Mouse (Mus musculus) telencephalon, adult 2 months (tissue): ENCODE data around the gene Ufsp1.
A peak's percentile ranks its signal among the peaks of the same experiment; 100 is the strongest.

ENCODE experiments used
- DNase-seq: peaks from one replicate; pipeline ENCODE4 v3.0.0-alpha.2; 2011; ENCODE audit warnings: low read depth, low spot score

Gene Ufsp1

GRCm38 (mm10) chr5:137333512-137334174, 39.2 kb downstream of the Ufsp1 start, which contains the start of gene Slc12a9:
Gene Slc12a9 (minus strand): TSS chr5:137333597.
- DNase-seq: peak; percentile 90

GRCm38 (mm10) chr5:137334317-137334716, 39.9 kb downstream of the Ufsp1 start:
- DNase-seq: no peak

GRCm38 (mm10) chr5:137335066-137335465, 40.6 kb downstream of the Ufsp1 start:
- DNase-seq: no peak

GRCm38 (mm10) chr5:137337190-137337589, 42.8 kb downstream of the Ufsp1 start:
- no peak for DNase-seq

GRCm38 (mm10) chr5:137338256-137338655, 43.8 kb downstream of the Ufsp1 start:
- DNase-seq: peak; percentile 95

GRCm38 (mm10) chr5:137338663-137339289, 44.3 kb downstream of the Ufsp1 start:
- DNase-seq: no peak

GRCm38 (mm10) chr5:137339290-137339979, 45.0 kb downstream of the Ufsp1 start:
- DNase-seq: no peak

GRCm38 (mm10) chr5:137340222-137340621, 45.8 kb downstream of the Ufsp1 start:
- no peak for DNase-seq

GRCm38 (mm10) chr5:137342407-137343012, 48.1 kb downstream of the Ufsp1 start:
- DNase-seq: no peak

GRCm38 (mm10) chr5:137343412-137343811, 49.0 kb downstream of the Ufsp1 start:
- no peak for DNase-seq

- no peak for DNase-seq
These were observed 49.4 kb downstream of the Ufsp1 start for GRCm38 (mm10) chr5:137343869-137344268.
